ENCODE assay signal across 8 mouse cellular contexts in genomic region chr11:115403338-115404124, GRCm38 (mm10). TPM values are rescaled to one million over a fixed set of nuclear protein-coding genes. Genes with fewer than 3 reads are reported as not detected.
DNase-seq lines count a peak whose midpoint lies in the region; ATAC-seq and TF ChIP-seq lines count a peak whose summit lies in the region.

Gene Mrpl58 (plus strand): TSS chr11:115403752.

- H3K4me3 ChIP-seq in E14TG2a.4 (replicated peaks; ENCODE audit: low read length), result peak within 1 kb of the TSS; percentile 87
- H3K4me3 ChIP-seq in forebrain, embryonic 11.5 days (ENCODE audit: low read depth, low read length), result peak within 1 kb of the TSS; percentile 84
- H3K4me3 ChIP-seq in heart, embryonic 15.5 days, result peak within 1 kb of the TSS; percentile 79
- H3K4me3 ChIP-seq in liver, embryonic 14.5 days (ENCODE audit: insufficient read depth in 1 of 2, low read depth in 2 of 2, low read length in 2 of 2), result peak within 1 kb of the TSS; percentile 86 to 93
- peak within 1 kb of the TSS; percentile 75 for H3K4me3 ChIP-seq in stomach, embryonic 15.5 days (replicated peaks)

- no peaks in the 10 kb centered on the region for H3K9me3 ChIP-seq in E14TG2a.4 (ENCODE audit: low read length)
- H3K9me3 ChIP-seq in forebrain, embryonic 11.5 days (ENCODE audit: control insufficient read depth, low read length), result no peaks in the 10 kb centered on the region
- H3K9me3 ChIP-seq in heart, embryonic 15.5 days (replicated peaks), result no peaks in the 10 kb centered on the region
- H3K9me3 ChIP-seq in liver, embryonic 14.5 days (ENCODE audit: control insufficient read depth, low read length), result no peaks in the 10 kb centered on the region
- no peaks in the 10 kb centered on the region for H3K9me3 ChIP-seq in stomach, embryonic 15.5 days

- DNase-seq in c-Kit-positive CD71-negative TER-119-negative erythroid progenitor cells, embryonic 14.5 days (ENCODE audit: low read depth), result peak; percentile 72
- DNase-seq in forebrain, embryonic 11.5 days (ENCODE audit: low spot score), result peak; percentile 90
- DNase-seq in kidney, postnatal 25 days, result peak; percentile 87 to 93
- peak; percentile 66 to 70 (median 69) for DNase-seq in liver, embryonic 14.5 days (ENCODE audit: low read depth in 3 of 3, low spot score in 3 of 3)
- DNase-seq in neural tube, embryonic 10.5 days (ENCODE audit: extremely low spot score, low spot score), result peak; percentile 90

- peak within 1 kb of the TSS; percentile 97 for H3K9ac ChIP-seq in forebrain, embryonic 11.5 days (ENCODE audit: low read length)
- peak within 1 kb of the TSS; percentile 84 for H3K9ac ChIP-seq in heart, embryonic 15.5 days
- H3K9ac ChIP-seq in liver, embryonic 14.5 days (replicated peaks), result peak within 1 kb of the TSS; percentile 84
- peak within 1 kb of the TSS; percentile 82 for H3K9ac ChIP-seq in stomach, embryonic 15.5 days

- peak within 1 kb of the TSS; percentile 87 for H3K27ac ChIP-seq in forebrain, embryonic 11.5 days (ENCODE audit: low read depth, low read length)
- peak within 1 kb of the TSS; percentile 88 for H3K27ac ChIP-seq in heart, embryonic 15.5 days
- H3K27ac ChIP-seq in liver, embryonic 14.5 days, result peak within 1 kb of the TSS; percentile 35; the same call in 1 of the 2 replicates
- peak within 1 kb of the TSS; percentile 85 for H3K27ac ChIP-seq in stomach, embryonic 15.5 days

- TF ChIP-seq EP300 in liver, embryonic 14.5 days (IDR thresholded peaks at IDR 0.05; ENCODE audit: low read depth), result no peak

- H3K27me3 ChIP-seq in E14TG2a.4 (ENCODE audit: insufficient read depth, low read length), result no peaks in the 10 kb centered on the region
- H3K27me3 ChIP-seq in forebrain, embryonic 11.5 days (ENCODE audit: control insufficient read depth, insufficient read depth, low read length), result no peaks in the 10 kb centered on the region
- no peaks in the 10 kb centered on the region for H3K27me3 ChIP-seq in heart, embryonic 15.5 days
- no peaks in the 10 kb centered on the region for H3K27me3 ChIP-seq in liver, embryonic 14.5 days (ENCODE audit: control insufficient read depth, insufficient read depth, low read length)
- H3K27me3 ChIP-seq in stomach, embryonic 15.5 days (replicated peaks), result no peaks in the 10 kb centered on the region

- WGBS in forebrain, embryonic 11.5 days, result 3% methylated on average over 50 of the region's 50 CpGs
- WGBS in heart, embryonic 15.5 days, result 2% methylated on average over 50 of the region's 50 CpGs
- 2% methylated on average over 50 of the region's 50 CpGs for WGBS in liver, embryonic 14.5 days (ENCODE audit: insufficient replicate concordance)
- 3% methylated on average over 50 of the region's 50 CpGs for WGBS in stomach, embryonic 15.5 days

- peaks cover 41% of the 10 kb centered on the region for H3K36me3 ChIP-seq in E14TG2a.4 (ENCODE audit: insufficient read depth, low read length)
- no peaks in the 10 kb centered on the region; the same call in 1 of the 2 replicates for H3K36me3 ChIP-seq in forebrain, embryonic 11.5 days (ENCODE audit: control insufficient read depth, insufficient read depth, low read length)
- peaks cover 10% of the 10 kb centered on the region; the same call in 1 of the 2 replicates for H3K36me3 ChIP-seq in heart, embryonic 15.5 days
- no peaks in the 10 kb centered on the region for H3K36me3 ChIP-seq in liver, embryonic 14.5 days (replicated peaks; ENCODE audit: control insufficient read depth, insufficient read depth, low read depth)
- no peaks in the 10 kb centered on the region for H3K36me3 ChIP-seq in stomach, embryonic 15.5 days

- peaks cover 69% of the 10 kb centered on the region for H3K4me1 ChIP-seq in E14TG2a.4 (replicated peaks; ENCODE audit: low read depth, low read length)
- peaks cover 7% of the 10 kb centered on the region; the same call in 1 of the 2 replicates for H3K4me1 ChIP-seq in forebrain, embryonic 11.5 days (replicated peaks; ENCODE audit: control insufficient read depth, insufficient read depth, low read length)
- H3K4me1 ChIP-seq in heart, embryonic 15.5 days (replicated peaks), result peaks cover 21% of the 10 kb centered on the region
- H3K4me1 ChIP-seq in liver, embryonic 14.5 days (replicated peaks; ENCODE audit: control insufficient read depth in 2 of 2, insufficient read depth in 2 of 2, low read length in 1 of 2), result peaks cover 4 to 11% of the 10 kb centered on the region in 2 experiments; a peak in 2 of 4 replicates
- peaks cover 11% of the 10 kb centered on the region; the same call in 1 of the 2 replicates for H3K4me1 ChIP-seq in stomach, embryonic 15.5 days

- H3K4me2 ChIP-seq in forebrain, embryonic 11.5 days (ENCODE audit: low read depth, low read length, severe bottlenecking), result peak within 1 kb of the TSS; percentile 50
- H3K4me2 ChIP-seq in heart, embryonic 15.5 days, result peak within 1 kb of the TSS; percentile 86
- H3K4me2 ChIP-seq in liver, embryonic 14.5 days (ENCODE audit: low read depth), result peak within 1 kb of the TSS; percentile 70
- peak within 1 kb of the TSS; percentile 72 for H3K4me2 ChIP-seq in stomach, embryonic 15.5 days

- peak; percentile 89 for ATAC-seq in forebrain, embryonic 11.5 days (replicated peaks; ENCODE audit: low FRiP score)
- peak; percentile 85 for ATAC-seq in heart, embryonic 15.5 days (replicated peaks; ENCODE audit: insufficient number of reproducible peaks, insufficient read depth, low FRiP score, low read depth)
- ATAC-seq in liver, embryonic 14.5 days (ENCODE audit: insufficient read depth), result peak; percentile 91
- ATAC-seq in stomach, embryonic 15.5 days (ENCODE audit: insufficient read depth, low FRiP score, low read depth), result peak; percentile 89; the same call in 1 of the 2 replicates

- TF ChIP-seq CTCF in E14TG2a.4 (conservative IDR thresholded peaks at IDR 0.05; ENCODE audit: low read length), result no peak
- 0 out of 2 replicates have a peak, but pooled peaks have one; percentile 8 for TF ChIP-seq CTCF in liver, embryonic 14.5 days (IDR thresholded peaks at IDR 0.05; ENCODE audit: low read depth)

RNA-seq across cellular contexts. Expression of gene Mrpl58, which starts in this region (rescaled TPM):
- polyA plus RNA-seq in forebrain, embryonic 11.5 days (2014; fragmentation: Nextera tagmentation; extraction: Ambion mirVana), result 253 and 265 TPM in 2 replicates
- 163 and 167 TPM in 2 replicates for polyA plus RNA-seq in heart, embryonic 15.5 days (2015; fragmentation: Nextera tagmentation; extraction: Ambion mirVana)
- 37.8 and 49.2 TPM in 2 replicates for polyA plus RNA-seq in liver, embryonic 14.5 days (2012; rRNA removed)
- polyA plus RNA-seq in liver, embryonic 14.5 days (2014; fragmentation: Nextera tagmentation; extraction: Ambion mirVana), result 86.5 and 90.7 TPM in 2 replicates
- 184 and 196 TPM in 2 replicates for polyA plus RNA-seq in stomach, embryonic 15.5 days (2015; fragmentation: Nextera tagmentation; extraction: Ambion mirVana)

Comparison
In these comparisons a context has a peak if more than half of its experiments do, and no peak if none do; other contexts are left out.
1. Peak in every context shown above with its lines: DNase-seq, ATAC-seq, H3K4me3 ChIP-seq and H3K27ac ChIP-seq.
2. H3K27ac ChIP-seq: peak in every context shown above with its lines; median percentile 88 in heart, embryonic 15.5 days; 87 in forebrain, embryonic 11.5 days; 85 in stomach, embryonic 15.5 days; 35 in liver, embryonic 14.5 days.